In the genomic region with DNA sequence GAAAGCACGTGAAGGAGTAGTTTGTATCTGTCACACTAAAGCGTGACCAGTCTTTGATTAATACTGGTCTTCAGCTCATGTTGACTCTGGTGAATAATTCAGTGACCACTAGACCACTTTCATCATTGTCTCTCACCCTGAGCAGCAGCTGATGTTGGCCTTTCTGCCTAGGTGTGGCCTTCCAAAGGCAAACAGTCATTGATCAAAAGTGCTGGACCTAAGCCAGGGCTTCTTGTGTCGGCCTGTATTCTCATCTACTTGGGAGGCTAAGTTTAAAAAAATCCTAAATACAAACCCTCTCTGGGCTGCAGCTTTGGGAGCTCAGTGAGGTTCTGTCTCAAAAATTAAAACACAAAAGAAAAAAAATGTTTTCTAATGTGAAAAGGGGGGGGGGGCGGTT, we compare ENCODE assay signal across 22 mouse cellular contexts.
DNase-seq lines count a peak whose midpoint lies in the region; ATAC-seq and TF ChIP-seq lines count a peak whose summit lies in the region.
"Had no signal": no experiment of that assay in that cellular context is flagged by ENCODE, and none has a peak within 500 bp of the region (broad histone marks: within the 10 kb centered on the region; RNA-seq: fewer than 3 reads in every experiment).

No protein-coding gene starts in this region.

- no peak overlapping the region for H3K27ac ChIP-seq in lung, postnatal 0 days (ENCODE audit: low read length)
- H3K27ac ChIP-seq: embryonic facial prominence, embryonic 13.5 days; forebrain, embryonic 12.5 days; gastrocnemius, adult 2 months; hindbrain, embryonic 12.5 days had no signal

- no peak overlapping the region for H3K4me2 ChIP-seq in lung, postnatal 0 days (replicated peaks; ENCODE audit: low read depth, low read length)
- H3K4me2 ChIP-seq: embryonic facial prominence, embryonic 13.5 days; forebrain, embryonic 12.5 days; heart, embryonic 12.5 days; hindbrain, embryonic 12.5 days had no signal

- TF ChIP-seq EP300 in lung, postnatal 0 days (IDR thresholded peaks at IDR 0.05), result no peak

- intact Hi-C loops in heart, postnatal 36 days (cut with DNase I), result no loop called here

- DNase-seq in adrenal gland, adult 2 months, result peak; percentile 70
- DNase-seq in adrenal gland, postnatal 25 days, result no peak
- peak; percentile 6 for DNase-seq in lung, postnatal 36 days
- no peak for DNase-seq in lung, postnatal 0 days (ENCODE audit: low spot score)
- DNase-seq in NIH3T3 (ENCODE audit: low read depth), result peak; percentile 10
- DNase-seq in adrenal gland, postnatal 14 days, result peak; percentile 48
- DNase-seq in frontal cortex, postnatal 10 days (ENCODE audit: low spot score in 2 of 2), result no peak
- DNase-seq in heart, postnatal 36 days, result no peak
- DNase-seq: cerebellum, adult 18-20 months; cerebellum, adult 9-11 months; cerebellum, postnatal 36 days; forebrain, postnatal 0 days; gastrocnemius, adult 2 months; gastrocnemius, postnatal 25 days had no signal

- H3K9ac ChIP-seq in lung, postnatal 0 days (replicated peaks; ENCODE audit: low read depth), result no peak overlapping the region
- H3K9ac ChIP-seq: embryonic facial prominence, embryonic 13.5 days; forebrain, embryonic 12.5 days; forebrain, postnatal 0 days; heart, embryonic 12.5 days; hindbrain, embryonic 12.5 days had no signal

- TF ChIP-seq CTCF in lung, postnatal 0 days (IDR thresholded peaks at IDR 0.05), result no peak

- 26% methylated on average over 4 of the region's 4 CpGs for WGBS in lung, postnatal 0 days

- H3K4me3 ChIP-seq in lung, postnatal 0 days (ENCODE audit: low read depth, low read length), result no peak overlapping the region
- H3K4me3 ChIP-seq: embryonic facial prominence, embryonic 13.5 days; forebrain, embryonic 12.5 days; gastrocnemius, adult 2 months; heart, embryonic 12.5 days; hindbrain, embryonic 12.5 days had no signal

- no peak for ATAC-seq in lung, postnatal 0 days
- ATAC-seq: activated CD4-positive, CD25-positive, alpha-beta regulatory T cell, adult 4 months; forebrain, postnatal 0 days; hindbrain, embryonic 16.5 days; inflammation-experienced regulatory T-cells, adult 6 months; Patski had no signal

- H3K27me3 ChIP-seq in lung, postnatal 0 days (replicated peaks; ENCODE audit: insufficient read depth, low read length), result no peaks in the 10 kb centered on the region
- H3K27me3 ChIP-seq: embryonic facial prominence, embryonic 13.5 days; forebrain, embryonic 12.5 days; heart, embryonic 12.5 days; hindbrain, embryonic 12.5 days; Patski had no signal

- H3K4me1 ChIP-seq in lung, postnatal 0 days (ENCODE audit: insufficient read depth, low read depth, low read length), result no peaks in the 10 kb centered on the region
- H3K4me1 ChIP-seq: heart, embryonic 12.5 days had no signal

- H3K9me3 ChIP-seq in lung, postnatal 0 days (ENCODE audit: low read length), result no peaks in the 10 kb centered on the region
- H3K9me3 ChIP-seq: embryonic facial prominence, embryonic 13.5 days; forebrain, embryonic 12.5 days; heart, embryonic 12.5 days; hindbrain, embryonic 12.5 days had no signal

- no peaks in the 10 kb centered on the region for H3K36me3 ChIP-seq in lung, postnatal 0 days (ENCODE audit: insufficient read depth, low read length)
- H3K36me3 ChIP-seq: embryonic facial prominence, embryonic 13.5 days; forebrain, embryonic 12.5 days; heart, embryonic 12.5 days; hindbrain, embryonic 12.5 days had no signal

Comparison
In these comparisons a context has a peak if more than half of its experiments do, and no peak if none do; other contexts are left out.
1. DNase-seq: peak in adrenal gland, adult 2 months (single experiment), lung, postnatal 36 days (single experiment), NIH3T3 (single experiment) and adrenal gland, postnatal 14 days (single experiment); none in adrenal gland, postnatal 25 days (single experiment), lung, postnatal 0 days (single experiment), frontal cortex, postnatal 10 days (0 of 2) and heart, postnatal 36 days (0 of 2).